Mouse (Mus musculus) myocyte (in vitro differentiated cells): ENCODE data around the gene Macrod2.

Source experiments
- E2F4 ChIP-seq: IDR thresholded peaks from one replicate; pipeline ENCODE4 v1.6.1; 2011; ENCODE audit warnings: mild to moderate bottlenecking, control low read depth, moderate library complexity; ENCODE audit not compliant: insufficient read depth
- MAX ChIP-seq: IDR thresholded peaks from one replicate; pipeline ENCODE4 v1.6.1; 2011; ENCODE audit warnings: low read depth, mild to moderate bottlenecking, control low read depth
- MYOD1 ChIP-seq, 3 experiments: IDR thresholded peaks; one replicate each; pipeline ENCODE4 v1.6.1; 2011; ENCODE audit warnings: control low read depth in 2 of 3, low read depth in 2 of 3, mild to moderate bottlenecking in 2 of 3, moderate library complexity in 1 of 3; ENCODE audit not compliant: insufficient read length in 2 of 3, control insufficient read depth in 1 of 3
- MYOG ChIP-seq, 3 experiments: IDR thresholded peaks; one replicate each; pipeline ENCODE4 v1.6.1; 2011; ENCODE audit warnings: control low read depth in 2 of 3, low read depth in 2 of 3, mild to moderate bottlenecking in 2 of 3; ENCODE audit not compliant: insufficient read length in 2 of 3, control insufficient read depth in 1 of 3, insufficient read depth in 1 of 3
- POLR2A ChIP-seq: IDR thresholded peaks from one replicate; pipeline ENCODE4 v1.6.1; 2011; ENCODE audit warnings: low read depth, mild to moderate bottlenecking, control low read depth, moderate library complexity; ENCODE audit not compliant: insufficient read length
- POLR2AphosphoS2 ChIP-seq: IDR thresholded peaks from one replicate; pipeline ENCODE4 v1.6.1; 2011; ENCODE audit warnings: low read depth, control low read depth; ENCODE audit not compliant: insufficient read length
- SRF ChIP-seq: IDR thresholded peaks from one replicate; pipeline ENCODE4 v1.6.1; 2011; ENCODE audit warnings: low read depth; ENCODE audit not compliant: control insufficient read depth, insufficient read length
- TCF12 ChIP-seq: IDR thresholded peaks from one replicate; pipeline ENCODE4 v1.6.1; 2011; ENCODE audit warnings: mild to moderate bottlenecking, control low read depth; ENCODE audit not compliant: poor library complexity, insufficient read depth, severe bottlenecking
- TCF3 ChIP-seq: IDR thresholded peaks from one replicate; pipeline ENCODE4 v1.6.1; 2011; ENCODE audit warnings: low read depth, control low read depth; ENCODE audit not compliant: insufficient read length
- USF1 ChIP-seq: IDR thresholded peaks from one replicate; pipeline ENCODE4 v1.6.1; 2011; ENCODE audit warnings: low read depth, mild to moderate bottlenecking, control low read depth, moderate library complexity

DNA sequence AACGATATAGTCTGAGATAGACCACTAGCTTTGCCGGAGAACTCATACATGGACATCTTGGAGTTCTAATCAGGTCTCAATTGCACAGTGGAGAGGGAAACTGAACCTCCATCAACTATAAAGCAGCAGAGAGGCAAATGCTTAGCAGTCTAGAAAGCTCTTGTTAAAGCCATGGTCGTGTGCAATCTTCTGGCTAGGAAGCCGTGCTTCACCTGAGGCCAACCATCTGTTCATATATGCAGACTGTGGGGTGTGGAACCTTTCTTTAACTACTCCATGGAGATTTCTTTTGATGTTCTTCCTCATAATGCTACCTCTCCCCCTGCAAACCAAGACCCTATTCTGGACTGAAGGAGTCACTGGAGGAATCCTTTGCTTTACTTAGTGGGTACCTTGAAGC lies 1421.2 kb downstream of the Macrod2 start:
- no peak for TF ChIP-seq POLR2AphosphoS2
- no peak for TF ChIP-seq POLR2A
- TF ChIP-seq E2F4, result no peak
- TF ChIP-seq MYOD1 (IDR thresholded peaks at IDR 0.05; ENCODE audit: control insufficient read depth in 1 of 3, insufficient read length in 2 of 3, low read depth in 2 of 3), result no peak
- no peak for TF ChIP-seq TCF3
- TF ChIP-seq USF1, result no peak
- TF ChIP-seq TCF12, result no peak
- no peak for TF ChIP-seq SRF
- no peak for TF ChIP-seq MYOG (IDR thresholded peaks at IDR 0.05; ENCODE audit: control insufficient read depth in 1 of 3, insufficient read depth in 1 of 3, insufficient read length in 2 of 3, low read depth in 2 of 3)
- TF ChIP-seq MAX, result no peak
